Mouse (Mus musculus): ENCODE results near the gene Plekha6. TPM values are rescaled to one million over a fixed set of nuclear protein-coding genes. Genes with fewer than 3 reads are reported as not detected.
"Not testable (repeated sequence)": the region's sequence is repeated elsewhere in the genome, so short reads cannot be mapped to it uniquely, and the experiment has no call there.

The Plekha6 gene
- total RNA-seq, 2 experiments from 2014 or later = 1.7 TPM; not detected in 1

GRCm38 (mm10) chr1:133306842-133307241, 142.8 kb downstream of the Plekha6 start:
- peak; percentile 79 for ATAC-seq (replicated peaks; ENCODE audit: poor library complexity, severe bottlenecking)

GRCm38 (mm10) chr1:133307318-133307717, 143.3 kb downstream of the Plekha6 start:
- peak; percentile 65 for ATAC-seq (replicated peaks; ENCODE audit: poor library complexity, severe bottlenecking)

GRCm38 (mm10) chr1:133309652-133310267, 145.8 kb downstream of the Plekha6 start, which contains the start of gene Golt1a:
Gene Golt1a (plus strand): TSS chr1:133309800.
- no peak for ATAC-seq (replicated peaks; ENCODE audit: poor library complexity, severe bottlenecking)

GRCm38 (mm10) chr1:133311240-133311639, 147.2 kb downstream of the Plekha6 start:
- no peak for ATAC-seq (replicated peaks; ENCODE audit: poor library complexity, severe bottlenecking)

- no peak for ATAC-seq (replicated peaks; ENCODE audit: poor library complexity, severe bottlenecking)
These were observed 147.9 kb downstream of the Plekha6 start for GRCm38 (mm10) chr1:133311946-133312345.

GRCm38 (mm10) chr1:133314364-133314763, 150.4 kb downstream of the Plekha6 start:
- ATAC-seq (replicated peaks; ENCODE audit: poor library complexity, severe bottlenecking) = peak; percentile 71

GRCm38 (mm10) chr1:133315775-133316174, 151.8 kb downstream of the Plekha6 start:
- ATAC-seq (replicated peaks; ENCODE audit: poor library complexity, severe bottlenecking) = no peak

GRCm38 (mm10) chr1:133316577-133316976, 152.6 kb downstream of the Plekha6 start:
- ATAC-seq (replicated peaks; ENCODE audit: poor library complexity, severe bottlenecking) = no peak

GRCm38 (mm10) chr1:133317149-133317548, 153.1 kb downstream of the Plekha6 start:
- no peak for ATAC-seq (replicated peaks; ENCODE audit: poor library complexity, severe bottlenecking)

- ATAC-seq (replicated peaks; ENCODE audit: poor library complexity, severe bottlenecking) = no peak
These were observed 157.4 kb downstream of the Plekha6 start, which contains the start of gene Kiss1 for GRCm38 (mm10) chr1:133321267-133321925. Gene Kiss1 (plus strand): TSS chr1:133321875.

GRCm38 (mm10) chr1:133323333-133323732, 159.3 kb downstream of the Plekha6 start:
- no peak for ATAC-seq (replicated peaks; ENCODE audit: poor library complexity, severe bottlenecking)

- no peak for ATAC-seq (replicated peaks; ENCODE audit: poor library complexity, severe bottlenecking)
These were observed 161.9 kb downstream of the Plekha6 start for GRCm38 (mm10) chr1:133325951-133326350.

GRCm38 (mm10) chr1:133327094-133327493, 163.1 kb downstream of the Plekha6 start:
- ATAC-seq (replicated peaks; ENCODE audit: poor library complexity, severe bottlenecking) = no peak

- ATAC-seq (replicated peaks; ENCODE audit: poor library complexity, severe bottlenecking) = no peak
These were observed 164.3 kb downstream of the Plekha6 start for GRCm38 (mm10) chr1:133328299-133328795.

- no peak; the same call in 1 of the 2 replicates for ATAC-seq (replicated peaks; ENCODE audit: poor library complexity, severe bottlenecking)
These were observed 165.1 kb downstream of the Plekha6 start for GRCm38 (mm10) chr1:133328896-133329637.

GRCm38 (mm10) chr1:133329638-133329964, 165.6 kb downstream of the Plekha6 start:
- ATAC-seq (replicated peaks; ENCODE audit: poor library complexity, severe bottlenecking) = no peak

GRCm38 (mm10) chr1:133331142-133331541, 167.1 kb downstream of the Plekha6 start:
- no peak for ATAC-seq (replicated peaks; ENCODE audit: poor library complexity, severe bottlenecking)

GRCm38 (mm10) chr1:133332656-133333430, 168.8 kb downstream of the Plekha6 start:
- ATAC-seq (replicated peaks; ENCODE audit: poor library complexity, severe bottlenecking) = no peak

GRCm38 (mm10) chr1:133333937-133334336, 169.9 kb downstream of the Plekha6 start:
- no peak for ATAC-seq (replicated peaks; ENCODE audit: poor library complexity, severe bottlenecking)

- not testable (repeated sequence) for ATAC-seq (replicated peaks; ENCODE audit: poor library complexity, severe bottlenecking)
These were observed 176.4 kb downstream of the Plekha6 start for GRCm38 (mm10) chr1:133340403-133340802.
